Mouse (Mus musculus) WW6 (cell line): ENCODE measurements at regions not wholly inside any gene's neighbourhood (a gene's known extent, or its start where the extent isn't known, plus 50 kb on each side); places are given as distances from the start of the nearest gene placed in this dataset.

Experiments
- DNase-seq: peaks from one replicate; pipeline ENCODE4 v3.0.0-alpha.2; 2013; ENCODE audit warnings: low read depth, low spot score

DNA sequence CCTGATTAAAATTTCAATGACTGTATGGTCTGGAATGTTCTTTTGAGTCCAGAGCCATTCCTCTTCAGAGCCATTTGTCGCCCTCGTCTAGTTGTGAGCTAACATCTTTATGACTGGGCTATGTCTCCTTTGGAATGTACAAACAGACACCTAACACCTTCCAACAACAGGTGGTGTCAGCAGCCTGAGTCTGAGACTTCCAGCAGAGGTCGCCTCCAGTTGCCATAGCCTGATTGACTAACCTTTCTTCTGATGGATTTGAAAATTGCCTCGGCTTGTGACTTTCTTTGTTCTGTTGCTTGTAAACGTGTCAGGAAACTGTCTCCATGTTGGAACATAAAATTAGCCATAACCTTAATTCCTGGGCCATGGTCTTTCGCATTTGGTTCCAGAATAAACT, 284.8 kb upstream of the Hs6st1 start:
- no peak for DNase-seq

- no peak for DNase-seq
These were observed 282.0 kb upstream of the Hs6st1 start for GRCm38 (mm10) chr1:35786241-35786640.

DNA sequence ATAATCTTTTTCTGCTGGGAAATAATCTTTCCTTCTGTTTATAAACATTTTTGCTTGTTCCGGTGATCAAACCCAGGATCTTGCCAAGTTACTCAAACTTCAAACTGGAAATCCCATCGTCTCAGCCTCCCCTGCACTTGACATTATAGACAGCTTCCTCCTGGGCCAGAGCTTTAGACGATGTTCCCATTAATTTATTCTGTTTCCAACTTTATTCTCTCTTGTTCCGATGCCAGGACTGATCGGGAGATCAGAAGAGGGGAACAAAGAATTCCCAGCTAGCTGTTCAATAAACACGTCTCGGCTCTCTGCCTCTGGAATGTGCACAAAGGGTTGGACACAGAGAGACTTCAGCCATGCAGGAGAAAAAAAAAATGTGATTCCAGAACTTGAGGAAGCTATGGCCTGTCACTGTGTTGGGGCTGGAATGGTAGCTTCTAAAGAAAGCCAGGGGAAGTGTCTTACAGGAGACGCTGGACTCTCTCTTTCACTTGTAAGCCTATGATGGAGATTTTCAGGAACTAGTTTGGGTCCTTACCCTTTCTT, 281.5 kb upstream of the Hs6st1 start:
- DNase-seq, result no peak

- DNase-seq, result no peak
These were observed 271.1 kb upstream of the Hs6st1 start for GRCm38 (mm10) chr1:35797064-35797463.

GRCm38 (mm10) chr1:35797526-35797925, 270.7 kb upstream of the Hs6st1 start:
- no peak for DNase-seq

GRCm38 (mm10) chr1:35805546-35805945, 262.7 kb upstream of the Hs6st1 start:
- no peak for DNase-seq

GRCm38 (mm10) chr1:35806329-35806728, 261.9 kb upstream of the Hs6st1 start:
- DNase-seq, result no peak

- DNase-seq, result no peak
These were observed 261.5 kb upstream of the Hs6st1 start for GRCm38 (mm10) chr1:35806731-35807130.

GRCm38 (mm10) chr1:35808894-35809293, 259.3 kb upstream of the Hs6st1 start:
- no peak for DNase-seq

DNA sequence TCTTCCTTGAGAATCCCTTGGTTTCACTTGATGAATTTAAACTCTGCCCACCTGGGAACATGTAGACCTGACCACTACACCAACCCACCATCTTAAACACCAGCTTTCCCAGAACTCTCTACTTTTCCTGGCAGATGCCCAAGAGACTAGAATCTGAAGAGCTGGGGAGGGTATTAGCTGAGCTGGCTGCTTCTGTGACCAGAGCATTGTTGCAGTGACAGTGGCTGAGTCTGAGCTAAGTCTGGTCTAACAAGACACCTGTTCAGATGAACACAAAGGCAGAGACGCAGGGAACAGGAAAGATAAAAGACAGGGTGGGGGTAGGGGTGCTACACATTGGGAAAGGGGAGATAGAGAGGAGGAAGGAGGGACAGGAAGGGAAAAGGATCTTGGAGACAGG, 258.9 kb upstream of the Hs6st1 start:
- no peak for DNase-seq

- no peak for DNase-seq
These were observed 257.4 kb upstream of the Hs6st1 start for GRCm38 (mm10) chr1:35810571-35811342.

DNA sequence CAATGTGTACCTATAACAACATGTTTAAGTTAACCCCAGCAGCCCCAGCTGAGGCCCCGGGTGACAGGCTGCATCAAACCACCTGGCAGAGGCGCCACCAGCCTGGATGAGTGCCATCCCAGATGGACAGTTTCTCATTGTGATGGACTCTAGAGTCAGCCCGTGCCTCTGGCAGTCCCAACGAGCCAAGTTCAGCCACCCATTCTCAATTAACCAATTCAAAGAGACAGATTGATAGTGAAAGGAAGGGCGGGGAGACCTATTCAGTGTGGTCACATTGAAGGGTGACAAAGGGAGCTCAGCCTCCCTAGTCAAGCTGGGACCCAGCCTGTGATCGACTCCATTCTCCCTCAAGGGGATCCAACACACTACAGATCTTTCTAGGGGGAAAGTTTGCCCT, 256.8 kb upstream of the Hs6st1 start:
- DNase-seq, result no peak

DNA sequence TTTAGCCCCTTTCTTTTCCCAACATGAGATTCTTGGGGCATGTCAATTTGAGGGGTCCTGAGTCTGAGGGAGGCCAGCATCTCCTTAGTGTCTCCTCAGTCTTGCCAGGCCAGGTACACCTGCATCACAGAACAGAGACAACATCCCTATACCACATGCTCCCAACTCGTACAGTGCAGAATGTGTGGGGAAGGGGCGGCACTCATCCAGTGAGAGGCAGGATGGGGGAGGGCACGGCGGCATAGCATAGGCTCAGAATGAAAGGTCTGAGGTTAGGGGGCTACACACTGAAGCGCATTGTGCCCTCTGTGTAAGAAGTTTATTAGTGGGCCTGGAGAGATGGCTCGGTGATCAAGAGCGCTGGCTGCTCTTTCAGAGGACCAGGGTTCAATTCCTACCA, 256.4 kb upstream of the Hs6st1 start:
- no peak for DNase-seq

- no peak for DNase-seq
These were observed 254.6 kb upstream of the Hs6st1 start for GRCm38 (mm10) chr1:35813625-35814024.

GRCm38 (mm10) chr1:35814207-35814606, 254.0 kb upstream of the Hs6st1 start:
- no peak for DNase-seq

DNA sequence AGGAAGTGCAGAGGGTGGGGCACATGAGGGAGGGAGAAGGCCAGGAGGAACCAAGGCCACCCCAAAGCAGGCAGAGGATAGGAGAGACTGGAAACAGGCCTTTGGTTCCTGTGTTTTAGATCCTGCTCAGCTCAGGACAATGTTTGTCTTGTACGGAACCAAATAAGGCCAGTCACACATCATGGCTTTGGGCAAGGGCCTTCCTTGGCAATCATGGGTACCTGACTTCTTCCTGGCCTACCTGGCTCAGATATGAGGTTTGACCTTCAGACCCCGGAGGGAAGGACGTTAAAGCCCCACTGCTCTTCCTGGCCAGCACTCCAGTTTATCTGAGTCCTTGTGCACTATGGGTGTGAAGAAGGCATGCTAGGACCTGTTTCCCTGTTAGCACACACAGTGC, 253.4 kb upstream of the Hs6st1 start:
- no peak for DNase-seq

GRCm38 (mm10) chr1:35821791-35822190, 246.4 kb upstream of the Hs6st1 start:
- DNase-seq, result no peak

DNA sequence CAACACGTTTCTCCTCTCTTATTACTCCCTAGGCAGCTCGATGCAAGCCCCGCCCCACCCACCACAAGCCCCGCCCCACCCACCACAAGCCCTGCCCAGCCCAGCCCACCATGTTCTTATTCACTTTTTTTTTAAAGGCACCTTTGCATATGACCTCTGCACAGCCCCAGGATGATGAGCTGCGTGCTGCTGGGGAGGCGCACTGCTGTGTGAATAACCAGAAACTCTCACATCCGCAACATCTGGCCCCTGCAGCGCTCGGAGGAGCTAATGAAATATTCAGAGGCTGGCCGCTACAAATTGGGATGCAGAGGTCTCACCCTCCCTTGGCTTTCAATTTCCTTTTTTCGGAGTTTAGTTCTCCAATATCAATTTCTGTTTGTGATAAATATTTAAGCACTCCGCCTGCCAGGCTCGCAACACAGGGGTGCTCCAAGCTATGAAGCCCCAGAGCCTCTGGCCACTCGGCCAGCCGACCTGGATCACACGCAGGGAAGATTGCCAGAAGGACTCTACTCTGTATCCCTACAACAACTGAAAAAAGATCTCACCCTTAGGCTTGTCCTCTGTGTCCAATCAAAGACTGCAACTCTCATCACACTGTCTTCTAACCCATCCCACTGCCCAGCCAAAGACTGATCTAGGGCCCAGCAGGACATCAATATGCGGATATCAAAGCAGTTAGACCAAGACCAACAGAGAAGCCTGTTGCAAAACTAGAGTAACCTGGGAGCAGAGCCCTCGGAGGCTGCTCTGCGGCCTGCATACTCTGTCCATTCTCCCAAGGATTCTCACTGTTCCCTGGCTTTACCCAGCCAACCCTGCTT, 245.6 kb upstream of the Hs6st1 start:
- DNase-seq, result no peak

DNA sequence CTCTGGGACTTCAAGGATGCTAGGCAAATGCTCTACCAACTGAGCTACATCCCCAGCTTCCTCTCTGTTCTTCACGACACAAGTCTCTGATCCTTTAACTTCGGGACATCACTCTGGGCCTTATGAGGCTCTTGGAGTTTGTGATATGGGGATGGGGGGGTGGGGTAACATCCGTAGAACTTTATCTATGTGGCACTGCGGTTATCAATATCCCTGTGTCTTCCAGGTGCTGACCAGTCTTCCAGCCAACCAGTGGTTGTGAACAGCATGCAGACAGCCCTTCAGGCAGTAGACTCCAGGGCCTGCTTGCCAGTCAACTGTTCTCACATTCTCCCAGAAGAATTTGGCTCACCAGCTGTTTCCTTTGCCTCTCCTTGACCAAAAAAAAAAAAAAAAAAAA, 244.7 kb upstream of the Hs6st1 start:
- DNase-seq, result no peak

DNA sequence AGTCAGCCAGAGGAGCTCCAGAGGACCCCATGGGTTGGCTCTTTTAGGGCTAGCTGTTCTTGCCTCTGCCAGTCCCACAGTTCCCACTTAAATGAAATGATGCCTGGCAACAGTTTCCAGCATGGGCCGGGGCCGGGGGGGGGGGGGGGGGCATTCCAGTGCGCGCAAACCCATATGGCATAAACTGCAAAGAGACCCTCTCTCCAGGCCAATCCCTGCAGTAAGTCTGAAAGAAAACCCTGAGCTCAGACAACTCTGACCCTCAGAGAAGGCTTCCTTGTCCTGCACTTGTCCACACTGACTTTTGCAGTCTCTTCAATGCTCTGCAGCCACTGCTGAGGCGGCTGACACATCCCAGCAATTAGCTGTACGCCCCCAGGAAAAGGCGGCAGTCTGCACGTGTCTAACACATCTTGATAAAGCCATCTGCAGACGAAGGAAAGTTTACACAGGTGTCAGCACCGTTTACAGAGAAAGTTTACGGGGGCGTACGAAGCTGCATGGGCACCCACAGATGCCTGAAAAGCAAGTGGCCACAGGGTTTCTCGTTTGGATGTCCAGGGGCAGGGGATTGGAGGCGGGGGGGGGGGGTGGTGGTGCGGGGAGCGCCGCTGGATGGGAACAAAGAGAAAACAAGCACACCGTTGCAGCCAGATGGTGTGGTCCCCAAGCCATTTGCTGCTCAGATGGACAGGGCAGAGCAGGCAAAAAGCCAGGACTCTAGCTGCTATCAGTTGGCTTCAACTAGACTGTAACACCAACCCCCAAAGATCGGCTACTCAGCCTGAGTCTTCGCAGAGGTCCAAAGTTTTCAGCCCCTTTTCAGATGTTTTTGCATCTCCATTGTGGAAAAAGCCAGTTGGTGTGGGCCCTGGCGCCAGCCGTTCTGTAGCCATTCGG, 244.0 kb upstream of the Hs6st1 start:
- DNase-seq, result no peak

- no peak for DNase-seq
These were observed 242.7 kb upstream of the Hs6st1 start for GRCm38 (mm10) chr1:35825531-35825966.
